Mouse (Mus musculus): Measurements from ENCODE around the gene 4930596D02Rik. TPM values are rescaled to one million over a fixed set of nuclear protein-coding genes. Genes with fewer than 3 reads are reported as not detected.

4930596D02Rik gene
- polyA plus RNA-seq (2016; fragmentation: Nextera tagmentation; extraction: Ambion mirVana), result not detected in 2 replicates

DNA sequence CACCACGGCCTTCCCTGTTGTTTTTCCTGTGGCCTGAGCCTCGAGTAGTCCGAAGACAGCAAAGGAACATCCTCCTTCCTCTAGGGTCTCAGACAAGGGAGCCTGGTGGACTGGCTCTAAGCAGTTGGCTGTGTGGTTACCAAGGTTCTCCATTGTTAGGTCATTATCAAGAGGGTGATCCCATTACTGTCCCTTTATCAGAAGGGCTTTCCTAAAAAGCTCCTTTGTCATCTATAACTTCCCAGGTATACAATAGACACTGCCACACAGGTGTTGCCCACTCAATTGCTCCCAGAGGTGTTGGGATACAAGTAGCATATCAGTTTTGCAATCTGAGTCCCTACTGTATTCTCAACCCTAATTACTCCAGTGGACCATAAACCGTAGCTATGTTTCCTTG lies at the start of gene 4930596D02Rik:
4930596D02Rik (minus strand) TSS at position 101 of the 400 bp plus-strand sequence.
- no peaks in the 10 kb centered on the region for H3K27me3 ChIP-seq
- ATAC-seq (ENCODE audit: low FRiP score, low read depth), result no peak
- H3K4me3 ChIP-seq, result no peak within 1 kb of the TSS
- H3K9me3 ChIP-seq, result no peaks in the 10 kb centered on the region
- no peaks in the 10 kb centered on the region for H3K36me3 ChIP-seq
- WGBS, result 84% methylated on average over 4 of the region's 4 CpGs
- H3K4me2 ChIP-seq (replicated peaks), result no peak within 1 kb of the TSS
- H3K9ac ChIP-seq (replicated peaks), result no peak within 1 kb of the TSS
- no peaks in the 10 kb centered on the region for H3K4me1 ChIP-seq
- H3K27ac ChIP-seq (replicated peaks), result no peak within 1 kb of the TSS

DNA sequence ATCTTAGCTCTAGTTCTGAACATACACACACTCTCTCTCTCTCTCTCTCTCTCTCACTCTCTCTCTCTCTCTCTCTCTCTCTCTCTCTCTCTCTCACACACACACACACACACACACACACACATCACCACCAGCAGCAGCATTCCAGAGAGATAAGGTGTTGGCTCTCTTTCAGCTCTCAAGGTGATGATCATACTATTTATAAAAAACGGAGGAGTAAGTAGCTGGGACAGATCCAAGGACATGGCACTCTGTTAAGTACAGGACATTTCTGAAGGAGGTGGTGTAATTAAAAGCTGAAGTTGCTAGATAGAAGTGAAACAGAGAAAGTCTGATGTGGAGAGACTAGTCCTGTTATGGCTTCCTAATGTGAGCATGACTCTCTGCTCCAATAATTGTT lies 41.5 kb upstream of the 4930596D02Rik start:
- no peak for ATAC-seq (ENCODE audit: low FRiP score, low read depth)

DNA sequence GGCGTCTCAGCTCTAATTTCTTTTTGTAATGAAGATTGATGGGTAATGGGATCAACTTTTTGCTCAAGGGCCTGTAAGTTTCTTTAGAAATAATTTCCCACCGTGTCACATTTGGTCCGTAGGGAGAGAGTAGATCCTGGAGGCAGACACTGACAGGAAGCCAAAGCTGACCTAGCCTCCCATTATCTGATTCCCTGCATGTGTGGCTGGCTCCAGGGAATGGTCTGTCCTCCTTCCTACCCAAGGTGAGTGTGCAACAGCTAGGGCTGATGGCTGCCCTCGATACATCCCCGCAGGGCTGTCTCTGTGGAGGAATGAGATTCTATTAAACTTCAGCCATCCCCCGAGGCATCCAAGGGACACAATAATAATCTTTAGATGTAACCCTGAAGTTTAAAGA lies 33.5 kb upstream of the 4930596D02Rik start:
- no peaks in the 10 kb centered on the region for H3K27me3 ChIP-seq
- H3K27ac ChIP-seq (replicated peaks), result no peak overlapping the region
- WGBS, result 84% methylated on average over 6 of the region's 6 CpGs
- H3K36me3 ChIP-seq, result no peaks in the 10 kb centered on the region
- no peak for ATAC-seq (ENCODE audit: low FRiP score, low read depth)
- H3K9ac ChIP-seq (replicated peaks), result no peak overlapping the region
- no peaks in the 10 kb centered on the region for H3K9me3 ChIP-seq
- no peaks in the 10 kb centered on the region for H3K4me1 ChIP-seq
- no peak overlapping the region for H3K4me3 ChIP-seq
- H3K4me2 ChIP-seq (replicated peaks), result no peak overlapping the region

More for the DNA sequence above, 41.5 kb upstream of the 4930596D02Rik start:
- no peak overlapping the region for H3K9ac ChIP-seq (replicated peaks)
- 76% methylated on average over 1 of the region's 1 CpGs for WGBS
- no peak overlapping the region for H3K27ac ChIP-seq (replicated peaks)
- H3K4me2 ChIP-seq (replicated peaks), result no peak overlapping the region
- H3K27me3 ChIP-seq, result no peaks in the 10 kb centered on the region
- no peak overlapping the region for H3K4me3 ChIP-seq
- no peaks in the 10 kb centered on the region for H3K36me3 ChIP-seq
- no peaks in the 10 kb centered on the region for H3K9me3 ChIP-seq
- no peaks in the 10 kb centered on the region for H3K4me1 ChIP-seq

DNA sequence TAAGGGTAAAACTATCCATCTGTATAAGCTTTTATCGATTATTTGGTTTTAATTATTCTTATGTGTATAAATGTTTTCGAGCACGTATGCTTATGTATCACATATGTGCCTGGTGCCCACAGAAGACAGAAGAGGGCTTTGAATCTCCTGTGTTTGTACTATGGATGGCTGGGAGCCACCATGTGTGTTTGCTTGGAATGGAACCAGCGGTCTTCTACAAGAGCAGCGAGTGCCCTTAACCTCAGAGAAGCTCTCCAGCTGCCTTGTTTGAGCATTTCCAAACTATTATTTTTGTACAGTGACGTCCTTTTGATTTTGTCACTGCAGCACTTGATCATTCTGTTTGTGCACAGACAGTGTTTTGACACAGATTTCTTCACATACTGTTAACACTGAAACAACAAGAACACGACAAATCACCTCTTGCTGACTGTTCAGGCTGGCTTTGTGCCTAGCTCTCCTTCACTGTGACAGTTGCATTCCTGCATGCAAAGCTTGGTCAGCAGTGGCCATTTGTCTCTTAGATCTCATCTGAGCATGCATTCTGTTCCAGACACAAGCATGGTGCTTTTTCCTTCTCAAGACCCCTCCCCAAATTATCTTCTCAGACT lies 30.4 kb upstream of the 4930596D02Rik start:
- Histone ChIP-seq H3K4me1 (no peaks in the 10 kb centered on the region), H3K4me2 (replicated peaks) (no peak overlapping the region), H3K4me3 (no peak overlapping the region), H3K36me3 (no peaks in the 10 kb centered on the region), H3K9me3 (no peaks in the 10 kb centered on the region), H3K27ac (replicated peaks) (no peak overlapping the region), H3K9ac (replicated peaks) (no peak overlapping the region), H3K27me3 (no peaks in the 10 kb centered on the region)
- ATAC-seq (ENCODE audit: low FRiP score, low read depth), result no peak
- WGBS, result 87% methylated on average over 7 of the region's 7 CpGs

DNA sequence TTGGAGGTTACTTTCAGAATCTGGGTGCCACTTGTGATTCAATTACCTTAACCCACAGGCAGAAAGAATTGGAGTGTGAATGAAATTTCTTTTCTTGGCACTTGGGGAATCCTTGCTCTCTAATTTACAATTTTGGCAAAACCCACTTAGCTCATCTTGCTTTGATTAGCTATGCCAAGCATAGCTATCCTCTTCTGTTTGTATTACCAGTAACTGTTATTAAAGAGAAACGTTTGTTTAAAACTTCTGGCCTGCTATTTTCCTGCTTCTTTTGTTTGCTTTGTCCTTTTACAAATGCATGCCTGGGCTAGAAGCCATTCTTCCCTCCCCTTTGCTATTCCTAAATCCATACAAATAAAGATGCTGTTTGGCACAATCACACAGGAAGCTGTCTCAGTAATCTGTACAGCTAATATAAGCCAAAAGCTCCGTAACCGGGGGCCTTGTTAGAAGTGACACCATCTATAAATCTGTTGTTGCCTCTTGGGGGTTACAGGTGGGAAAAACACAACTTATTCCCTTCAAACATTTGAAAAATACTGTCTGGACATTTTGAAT lies 19.0 kb downstream of the 4930596D02Rik start:
- H3K9ac ChIP-seq (replicated peaks), result no peak overlapping the region
- no peaks in the 10 kb centered on the region for H3K4me1 ChIP-seq
- H3K9me3 ChIP-seq, result no peaks in the 10 kb centered on the region
- no peaks in the 10 kb centered on the region for H3K27me3 ChIP-seq
- ATAC-seq (ENCODE audit: low FRiP score, low read depth), result no peak
- H3K36me3 ChIP-seq, result no peaks in the 10 kb centered on the region
- H3K4me3 ChIP-seq, result no peak overlapping the region
- no peak overlapping the region for H3K27ac ChIP-seq (replicated peaks)
- H3K4me2 ChIP-seq (replicated peaks), result no peak overlapping the region
- 42% methylated on average over 3 of the region's 3 CpGs for WGBS

- ATAC-seq (ENCODE audit: low FRiP score, low read depth), result no peak
- 93% methylated on average over 3 of the region's 3 CpGs for WGBS
- no peaks in the 10 kb centered on the region for H3K36me3 ChIP-seq
- H3K9ac ChIP-seq (replicated peaks), result no peak overlapping the region
- H3K9me3 ChIP-seq, result no peaks in the 10 kb centered on the region
- H3K4me3 ChIP-seq, result no peak overlapping the region
- H3K4me1 ChIP-seq, result no peaks in the 10 kb centered on the region
- H3K27me3 ChIP-seq, result no peaks in the 10 kb centered on the region
- H3K27ac ChIP-seq (replicated peaks), result no peak overlapping the region
- H3K4me2 ChIP-seq (replicated peaks), result no peak overlapping the region
Measured at GRCm38 (mm10) chr14:35780033-35780432, 31.7 kb downstream of the 4930596D02Rik start.

DNA sequence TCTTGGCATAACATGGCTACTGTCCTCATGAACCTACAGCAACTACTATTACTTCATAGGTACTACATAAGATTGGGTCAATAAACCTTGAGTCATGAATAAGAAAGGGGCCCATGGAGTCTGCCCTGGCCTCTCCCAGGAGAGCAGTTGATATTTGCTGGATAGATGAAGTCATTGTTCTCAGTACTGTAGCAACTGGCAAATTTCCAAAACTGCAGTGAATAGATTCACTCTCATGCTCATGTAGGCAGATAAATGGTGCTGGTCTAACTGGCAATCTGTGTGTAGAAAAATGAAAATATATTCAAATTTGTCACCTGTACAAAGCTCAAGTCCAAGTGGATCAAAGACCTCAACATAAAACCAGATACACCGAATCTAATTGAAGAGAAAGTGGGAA lies 38.5 kb downstream of the 4930596D02Rik start:
- Histone ChIP-seq H3K36me3 (no peaks in the 10 kb centered on the region), H3K27me3 (no peaks in the 10 kb centered on the region), H3K4me1 (no peaks in the 10 kb centered on the region), H3K9ac (replicated peaks) (no peak overlapping the region), H3K4me3 (no peak overlapping the region), H3K4me2 (replicated peaks) (no peak overlapping the region), H3K9me3 (no peaks in the 10 kb centered on the region), H3K27ac (replicated peaks) (no peak overlapping the region)
- ATAC-seq (ENCODE audit: low FRiP score, low read depth), result no peak
- WGBS, result 89% methylated on average over 1 of the region's 1 CpGs

Measured in midbrain, embryonic 12.5 days (tissue).